ENCODE assay signal across 9 mouse cellular contexts in the genomic region with DNA sequence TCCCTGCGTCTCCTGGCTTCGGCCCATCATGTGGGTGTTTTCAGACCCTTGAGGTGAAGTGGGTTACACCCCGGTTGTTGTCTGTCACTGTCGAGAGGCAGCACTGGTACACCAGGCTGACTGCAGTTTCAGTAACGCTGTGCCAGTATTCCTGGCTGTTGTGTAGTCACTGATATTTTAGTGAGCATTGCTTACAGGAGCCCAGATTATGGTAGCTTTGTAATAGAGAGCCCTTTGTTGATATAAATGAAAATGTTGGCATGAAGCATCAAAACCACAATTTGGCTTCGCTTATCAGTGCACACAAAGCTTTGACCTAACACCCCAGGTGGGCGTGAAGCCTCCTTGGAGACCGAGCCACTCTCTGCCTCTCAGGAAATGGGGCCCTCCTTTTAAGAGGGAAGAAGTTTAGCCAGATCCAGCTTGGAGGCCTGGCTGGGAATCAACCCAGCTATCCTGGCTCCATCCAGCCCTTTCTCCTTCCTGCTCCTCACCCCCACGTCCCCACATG.
A peak's percentile ranks its signal among the peaks of the same experiment; 100 is the strongest.
DNase-seq lines count a peak whose midpoint lies in the region; ATAC-seq lines count a peak whose summit lies in the region.
"Had no signal": no experiment of that assay in that cellular context is flagged by ENCODE, and none has a peak within 500 bp of the region (broad histone marks: within the 10 kb centered on the region; RNA-seq: fewer than 3 reads in every experiment).

No protein-coding gene starts in this region.

- peak overlapping the region; percentile 19; the same call in 1 of the 2 replicates for H3K9ac ChIP-seq in limb, embryonic 13.5 days
- H3K9ac ChIP-seq: forebrain, embryonic 15.5 days; liver, embryonic 15.5 days had no signal

- WGBS in limb, embryonic 13.5 days: 61% methylated on average over 9 of the region's 9 CpGs

- H3K4me1 ChIP-seq in limb, embryonic 13.5 days: peaks cover 39% of the 10 kb centered on the region

- no peak overlapping the region for H3K4me2 ChIP-seq in limb, embryonic 13.5 days (replicated peaks)
- H3K4me2 ChIP-seq: forebrain, embryonic 15.5 days; liver, embryonic 15.5 days had no signal

- intact Hi-C loops in gastrocnemius, postnatal 36 days (cut with DNase I): loop anchor here (5.0 kb wide), 1 partner anchor 52 kb away; no protein-coding TSS in a partner anchor

- H3K9me3 ChIP-seq in limb, embryonic 13.5 days: peaks cover 7% of the 10 kb centered on the region; the same call in 1 of the 2 replicates
- H3K9me3 ChIP-seq: forebrain, embryonic 15.5 days; liver, embryonic 15.5 days had no signal

- no peak overlapping the region for H3K4me3 ChIP-seq in limb, embryonic 13.5 days
- H3K4me3 ChIP-seq: forebrain, embryonic 15.5 days; liver, embryonic 15.5 days had no signal

- no peaks in the 10 kb centered on the region for H3K27me3 ChIP-seq in limb, embryonic 13.5 days
- H3K27me3 ChIP-seq: forebrain, embryonic 15.5 days; liver, embryonic 15.5 days had no signal

- DNase-seq in ovary, adult 18-20 months (ENCODE audit: low spot score): peak; percentile 36
- DNase-seq in ovary, postnatal 36 days (ENCODE audit: low spot score): no peak
- DNase-seq in heart, adult 18-20 months: peak; percentile 54 to 75
- DNase-seq in thymus, postnatal 36 days: no peak
- DNase-seq in gastrocnemius, postnatal 36 days: no peak

- peak overlapping the region; percentile 44; the same call in 1 of the 2 replicates for H3K27ac ChIP-seq in limb, embryonic 13.5 days
- H3K27ac ChIP-seq: forebrain, embryonic 15.5 days; liver, embryonic 15.5 days had no signal

- ATAC-seq in limb, embryonic 13.5 days (ENCODE audit: low FRiP score, low read depth): no peak
- ATAC-seq in activated CD4-positive, CD25-positive, alpha-beta regulatory T cell, adult 4 months: no peak
- ATAC-seq: forebrain, embryonic 15.5 days had no signal

- no peaks in the 10 kb centered on the region for H3K36me3 ChIP-seq in limb, embryonic 13.5 days
- H3K36me3 ChIP-seq: forebrain, embryonic 15.5 days; liver, embryonic 15.5 days had no signal

Comparison
In these comparisons a context has a peak if more than half of its experiments do, and no peak if none do; other contexts are left out.
1. DNase-seq: peak in ovary, adult 18-20 months (single experiment) and heart, adult 18-20 months (2 of 2); none in ovary, postnatal 36 days (single experiment), thymus, postnatal 36 days (0 of 2) and gastrocnemius, postnatal 36 days (0 of 2).